Mouse (Mus musculus): ENCODE data around the gene Cactin. TPM values are rescaled to one million over a fixed set of nuclear protein-coding genes. Genes with fewer than 3 reads are reported as not detected.

Cactin gene
- polyA plus RNA-seq, 1 experiment: 18.2 TPM

DNA sequence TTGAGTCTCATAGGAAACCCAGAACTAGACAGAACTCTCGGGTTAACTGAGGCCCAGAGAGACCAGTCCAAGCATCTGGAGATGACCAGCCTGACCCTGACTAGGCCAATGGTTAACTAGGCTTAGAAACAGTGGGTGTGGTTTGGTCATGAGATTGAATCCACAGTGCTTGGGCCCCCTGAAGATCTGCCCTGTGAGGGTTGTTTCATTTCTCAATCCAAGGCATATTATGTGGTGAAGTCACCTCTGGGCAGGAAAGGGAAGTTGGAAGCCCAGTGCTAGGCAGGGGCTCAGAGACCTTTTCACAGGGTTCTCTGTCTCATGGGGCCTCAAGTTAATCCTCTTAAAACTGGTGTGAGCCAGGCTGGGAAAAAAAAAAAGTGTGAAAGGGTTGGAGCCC, 37.9 kb downstream of the Cactin start:
- peaks cover 37% of the 10 kb centered on the region for H3K4me1 ChIP-seq (ENCODE audit: control insufficient read depth, insufficient read depth, low read length)
- peak overlapping the region; percentile 76 for H3K4me3 ChIP-seq (ENCODE audit: insufficient read depth, low read length)
- peak overlapping the region; percentile 99 for H3K27ac ChIP-seq (ENCODE audit: insufficient read depth, low read depth, low read length)
- no peak for TF ChIP-seq CTCF (IDR thresholded peaks at IDR 0.05; ENCODE audit: low read depth, low read length)
- TF ChIP-seq POLR2A (IDR thresholded peaks at IDR 0.05; ENCODE audit: borderline replicate concordance, low read depth, low read length): no peak

DNA sequence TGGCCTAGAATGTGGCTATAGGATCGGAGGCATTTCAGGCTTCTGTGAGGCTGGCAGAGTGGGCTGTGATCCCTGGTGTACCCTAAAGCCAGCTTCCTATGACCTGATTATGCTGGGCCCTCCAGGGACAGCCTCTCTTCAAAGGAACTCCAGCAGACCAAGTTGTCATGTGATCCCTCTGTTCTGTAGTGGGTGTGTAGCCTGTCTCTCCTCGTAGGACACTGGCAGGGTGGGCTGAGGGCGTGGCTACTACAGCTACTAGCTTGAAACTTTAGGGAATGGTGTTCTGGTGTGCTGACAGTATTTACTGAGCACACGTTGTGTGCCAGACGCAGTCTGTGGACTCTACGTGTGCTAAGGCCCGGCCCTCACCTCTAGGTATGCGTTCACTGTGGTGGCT, 39.8 kb downstream of the Cactin start:
- no peak for TF ChIP-seq POLR2A (IDR thresholded peaks at IDR 0.05; ENCODE audit: borderline replicate concordance, low read depth, low read length)
- no peak for TF ChIP-seq CTCF (IDR thresholded peaks at IDR 0.05; ENCODE audit: low read depth, low read length)
- Histone ChIP-seq H3K4me1 (ENCODE audit: control insufficient read depth, insufficient read depth, low read length) (peaks cover 35% of the 10 kb centered on the region), H3K27ac (ENCODE audit: insufficient read depth, low read depth, low read length) (peak overlapping the region; percentile 99), H3K4me3 (ENCODE audit: insufficient read depth, low read length) (peak overlapping the region; percentile 76)

DNA sequence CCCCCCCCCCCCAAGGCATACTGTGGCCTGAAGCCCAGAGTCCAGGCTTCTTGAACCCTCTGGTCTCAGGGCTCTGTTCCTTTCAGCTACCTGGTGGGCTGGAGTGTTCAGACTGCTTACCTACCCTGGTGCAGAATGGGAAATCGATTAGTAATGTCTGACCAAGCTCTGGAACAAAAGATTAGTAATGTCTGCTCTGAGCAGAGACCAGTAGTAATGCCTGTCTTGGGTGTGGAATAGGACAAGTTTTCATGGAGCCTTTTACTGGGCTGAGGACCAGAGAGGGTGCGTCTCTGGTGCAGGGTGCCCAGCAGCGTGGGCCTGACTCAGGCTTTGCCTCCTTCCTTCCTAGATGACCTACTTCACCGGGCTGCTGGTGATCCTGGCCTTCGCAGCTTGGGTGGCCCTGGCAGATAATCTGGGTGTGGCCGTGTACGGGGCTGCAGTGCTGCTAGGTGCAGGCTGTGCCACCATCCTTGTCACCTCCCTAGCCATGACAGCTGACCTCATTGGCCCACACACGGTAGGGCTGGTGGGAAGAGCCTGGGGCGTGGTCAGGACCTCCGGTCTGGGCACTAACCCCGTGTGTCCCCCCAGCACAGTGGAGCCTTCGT, 41.5 kb downstream of the Cactin start:
- peak overlapping the region; percentile 5; the same call in 1 of the 2 replicates for H3K27ac ChIP-seq (ENCODE audit: insufficient read depth, low read depth, low read length)
- peaks cover 30% of the 10 kb centered on the region for H3K4me1 ChIP-seq (ENCODE audit: control insufficient read depth, insufficient read depth, low read length)
- H3K4me3 ChIP-seq (ENCODE audit: insufficient read depth, low read length): no peak overlapping the region
- no peak for TF ChIP-seq CTCF (IDR thresholded peaks at IDR 0.05; ENCODE audit: low read depth, low read length)
- TF ChIP-seq POLR2A (IDR thresholded peaks at IDR 0.05; ENCODE audit: borderline replicate concordance, low read depth, low read length): no peak

DNA sequence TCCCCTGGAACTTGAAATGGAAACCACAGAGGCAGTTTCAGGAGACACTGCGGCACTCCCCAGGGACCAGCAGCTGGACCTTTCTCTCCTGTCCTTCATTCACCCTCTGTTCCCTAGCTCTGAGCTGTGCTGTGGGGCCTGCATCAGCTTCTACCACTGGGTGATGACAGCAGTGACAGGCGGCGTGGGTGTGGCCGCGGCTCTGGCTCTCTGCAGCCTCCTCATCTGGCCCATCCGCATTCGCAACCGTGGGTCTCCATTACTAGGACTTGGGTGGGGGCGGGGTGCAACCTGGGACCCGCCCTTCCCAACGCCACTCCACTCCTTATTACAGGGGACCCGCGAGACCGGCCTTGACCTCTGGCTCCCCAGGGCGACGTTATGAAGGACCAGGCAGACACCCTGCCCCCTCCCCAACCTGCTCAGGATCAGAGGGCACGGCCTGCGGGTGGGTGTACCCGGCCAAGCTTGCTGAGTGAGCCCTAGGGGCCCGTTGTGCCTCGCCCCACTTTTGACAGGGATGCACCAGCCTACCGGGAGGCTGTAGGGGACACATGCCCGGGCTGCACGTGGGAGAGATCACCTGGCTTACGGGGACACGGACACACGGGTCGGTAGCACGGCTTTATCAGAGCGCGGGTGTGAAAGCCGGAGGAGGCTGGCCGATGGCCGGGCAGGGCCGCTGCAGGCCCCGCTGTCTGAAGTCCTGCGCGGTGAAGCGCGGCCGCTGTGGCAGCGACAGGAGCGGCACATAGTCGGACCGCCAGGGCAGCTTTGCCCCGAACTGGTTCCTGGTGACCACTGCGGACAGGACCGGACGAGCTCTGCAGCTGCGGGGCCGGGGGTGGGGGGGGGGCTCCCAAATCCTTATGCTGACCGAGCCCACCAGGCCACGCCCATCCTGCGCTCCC, 42.8 kb downstream of the Cactin start:
- TF ChIP-seq CTCF (IDR thresholded peaks at IDR 0.05; ENCODE audit: low read depth, low read length) (no peak), POLR2A (IDR thresholded peaks at IDR 0.05; ENCODE audit: borderline replicate concordance, low read depth, low read length) (no peak)
- no peak overlapping the region for H3K4me3 ChIP-seq (ENCODE audit: insufficient read depth, low read length)
- H3K4me1 ChIP-seq (ENCODE audit: control insufficient read depth, insufficient read depth, low read length): peaks cover 30% of the 10 kb centered on the region
- no peak overlapping the region for H3K27ac ChIP-seq (ENCODE audit: insufficient read depth, low read depth, low read length)

DNA sequence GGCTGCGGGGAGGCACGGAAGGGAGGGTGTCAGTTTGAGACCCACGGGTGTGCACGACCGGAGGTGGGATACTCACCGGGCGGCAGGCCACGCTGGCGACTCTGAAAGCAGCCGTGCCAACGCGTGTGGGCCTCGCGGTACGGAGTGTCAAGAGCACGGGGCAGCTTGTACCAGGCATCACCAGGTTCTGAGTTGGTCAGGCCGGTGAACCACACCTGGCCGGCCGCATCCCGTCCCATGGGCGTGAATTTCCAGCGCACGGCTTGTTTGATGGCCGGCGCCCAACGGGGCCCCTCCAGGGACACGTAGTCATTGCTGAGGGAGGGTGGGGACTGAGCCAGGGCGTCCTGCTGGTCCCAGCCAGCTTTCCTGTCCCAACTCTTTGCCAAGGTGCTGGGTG, 43.8 kb downstream of the Cactin start:
- no peak for TF ChIP-seq CTCF (IDR thresholded peaks at IDR 0.05; ENCODE audit: low read depth, low read length)
- TF ChIP-seq POLR2A (IDR thresholded peaks at IDR 0.05; ENCODE audit: borderline replicate concordance, low read depth, low read length): no peak
- Histone ChIP-seq H3K4me3 (ENCODE audit: insufficient read depth, low read length) (no peak overlapping the region), H3K27ac (ENCODE audit: insufficient read depth, low read depth, low read length) (no peak overlapping the region), H3K4me1 (ENCODE audit: control insufficient read depth, insufficient read depth, low read length) (peaks cover 30% of the 10 kb centered on the region)

DNA sequence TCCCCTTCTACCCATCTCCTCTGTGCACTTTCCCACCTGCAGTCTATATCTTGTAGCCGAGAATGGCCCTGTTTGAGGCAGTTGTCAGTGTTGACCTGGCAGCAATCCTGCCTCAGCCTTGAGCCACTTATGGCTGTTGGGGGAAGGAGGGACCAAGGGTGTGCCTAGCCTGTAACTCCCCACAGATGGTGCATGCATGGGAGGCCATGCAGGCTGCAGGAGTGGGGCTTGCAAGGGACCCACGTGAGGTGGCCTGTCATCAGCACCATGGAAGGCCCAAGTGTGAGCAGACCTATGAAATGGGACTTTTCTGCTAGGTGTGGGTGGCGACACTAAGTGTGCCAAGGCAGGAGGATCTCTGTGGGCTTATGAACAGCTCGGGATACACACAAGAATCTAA, 44.2 kb downstream of the Cactin start:
- TF ChIP-seq POLR2A (IDR thresholded peaks at IDR 0.05; ENCODE audit: borderline replicate concordance, low read depth, low read length) (no peak), CTCF (IDR thresholded peaks at IDR 0.05; ENCODE audit: low read depth, low read length) (no peak)
- Histone ChIP-seq H3K4me1 (ENCODE audit: control insufficient read depth, insufficient read depth, low read length) (peaks cover 30% of the 10 kb centered on the region), H3K4me3 (ENCODE audit: insufficient read depth, low read length) (no peak overlapping the region), H3K27ac (ENCODE audit: insufficient read depth, low read depth, low read length) (peak overlapping the region; percentile 37)

DNA sequence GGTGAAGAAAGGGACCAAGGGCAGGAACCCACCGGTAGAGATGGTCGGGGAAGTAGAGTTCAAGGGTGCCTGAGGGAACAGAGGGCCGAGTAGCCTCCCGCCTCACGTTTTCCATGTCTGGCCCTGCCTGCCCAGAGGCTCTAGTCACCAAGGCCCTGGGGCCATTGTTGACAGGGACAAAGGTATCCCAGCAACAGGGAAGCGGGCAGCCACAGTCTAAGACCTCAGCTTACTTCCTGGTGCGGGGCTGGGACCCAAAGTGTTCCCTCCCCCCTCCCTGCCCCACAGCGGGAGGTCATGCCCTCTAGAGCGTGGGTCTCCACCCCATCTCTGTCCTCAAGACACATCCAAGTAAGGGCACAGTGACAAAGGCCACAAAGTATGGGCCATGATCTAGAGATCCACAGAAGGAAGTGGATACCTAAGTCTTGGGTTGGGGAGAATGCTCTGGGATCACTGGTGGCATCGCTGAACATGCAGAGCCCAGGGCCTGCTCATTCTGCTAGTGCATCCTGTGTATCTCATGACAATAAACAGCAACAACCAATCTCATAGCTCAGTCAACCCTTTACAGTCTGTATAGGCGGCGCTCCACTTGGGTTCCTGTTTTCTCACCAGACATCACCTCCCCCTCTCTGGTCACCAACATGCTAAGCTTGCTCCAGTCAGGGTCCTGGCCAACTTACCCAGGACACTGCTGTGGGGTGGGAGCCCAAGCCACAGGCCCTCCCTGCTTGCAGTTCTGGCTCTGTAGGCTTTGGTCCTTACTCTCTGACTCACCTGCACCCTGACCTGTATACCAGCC, 45.0 kb downstream of the Cactin start, which contains the start of gene 4930404N11Rik:
Gene 4930404N11Rik (minus strand): TSS at position 145 of the 805 bp plus-strand sequence.
- peak within 1 kb of the TSS; percentile 37 for H3K27ac ChIP-seq (ENCODE audit: insufficient read depth, low read depth, low read length)
- TF ChIP-seq CTCF (IDR thresholded peaks at IDR 0.05; ENCODE audit: low read depth, low read length) (no peak), POLR2A (IDR thresholded peaks at IDR 0.05; ENCODE audit: borderline replicate concordance, low read depth, low read length) (no peak)
- no peak within 1 kb of the TSS for H3K4me3 ChIP-seq (ENCODE audit: insufficient read depth, low read length)
- peaks cover 28% of the 10 kb centered on the region for H3K4me1 ChIP-seq (ENCODE audit: control insufficient read depth, insufficient read depth, low read length)

DNA sequence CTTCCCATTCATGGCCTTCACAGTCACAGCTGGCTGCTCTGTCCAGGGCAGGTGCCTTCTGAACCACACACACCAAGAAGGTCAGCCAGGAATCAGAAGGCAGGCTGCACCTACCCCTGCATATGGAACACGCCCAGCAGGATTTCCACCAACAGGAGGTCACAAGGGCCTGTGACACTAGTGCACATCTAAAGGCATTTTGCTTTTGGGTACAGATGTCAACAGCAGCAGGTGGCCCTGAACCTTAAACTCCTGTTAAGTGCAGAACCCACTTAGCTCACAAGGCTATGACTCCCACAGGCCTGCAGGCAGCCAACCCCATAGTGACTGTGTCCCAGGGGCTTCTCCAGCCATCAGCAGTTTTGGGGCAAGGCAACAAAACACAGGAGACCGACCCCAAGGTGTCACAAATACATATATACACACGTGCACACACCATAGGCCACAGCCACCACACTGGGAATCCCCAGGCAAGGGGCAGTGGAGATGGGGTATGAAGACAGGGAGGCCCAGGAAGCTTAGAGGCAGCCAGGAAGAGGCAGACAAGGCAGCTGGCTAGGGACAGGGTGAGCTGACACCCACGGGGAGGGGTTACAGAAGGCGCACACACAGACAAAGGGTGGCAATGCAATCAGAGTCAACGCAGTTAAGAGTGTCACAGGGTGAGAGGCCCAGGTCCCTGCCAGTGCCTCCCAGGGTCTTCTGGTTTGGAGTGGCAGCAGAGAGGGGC, 45.7 kb downstream of the Cactin start:
- peak overlapping the region; percentile 37 for H3K27ac ChIP-seq (ENCODE audit: insufficient read depth, low read depth, low read length)
- H3K4me3 ChIP-seq (ENCODE audit: insufficient read depth, low read length): no peak overlapping the region
- TF ChIP-seq CTCF (IDR thresholded peaks at IDR 0.05; ENCODE audit: low read depth, low read length) (no peak), POLR2A (IDR thresholded peaks at IDR 0.05; ENCODE audit: borderline replicate concordance, low read depth, low read length) (no peak)
- H3K4me1 ChIP-seq (ENCODE audit: control insufficient read depth, insufficient read depth, low read length): peaks cover 21% of the 10 kb centered on the region

DNA sequence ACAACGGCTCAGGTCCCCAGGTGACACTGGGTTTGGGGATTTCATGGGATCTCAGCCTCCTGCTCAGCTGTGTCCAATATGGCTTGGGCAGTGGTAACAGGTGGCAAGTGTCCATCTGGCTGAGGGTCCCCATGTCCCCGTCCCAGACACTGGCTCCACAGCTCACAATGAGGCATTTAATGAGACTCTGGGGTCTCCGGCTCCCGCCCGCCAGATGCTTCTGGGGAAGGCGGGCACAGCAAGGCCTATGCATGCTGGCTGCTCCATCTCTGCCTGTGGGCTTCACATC, 46.2 kb downstream of the Cactin start:
- H3K27ac ChIP-seq (ENCODE audit: insufficient read depth, low read depth, low read length): 0 out of 2 replicates have a peak overlapping the region, but pooled peaks have one; percentile 37
- H3K4me1 ChIP-seq (ENCODE audit: control insufficient read depth, insufficient read depth, low read length): peaks cover 18% of the 10 kb centered on the region
- H3K4me3 ChIP-seq (ENCODE audit: insufficient read depth, low read length): no peak overlapping the region
- TF ChIP-seq POLR2A (IDR thresholded peaks at IDR 0.05; ENCODE audit: borderline replicate concordance, low read depth, low read length): no peak
- no peak for TF ChIP-seq CTCF (IDR thresholded peaks at IDR 0.05; ENCODE audit: low read depth, low read length)

Measured in bone marrow macrophage, adult 2 months (primary cell).